Mouse (Mus musculus) MEL (cell line): ENCODE data around the gene Colq. TPM values are rescaled to one million over a fixed set of nuclear protein-coding genes. Genes with fewer than 3 reads are reported as not detected.

Experiments used
- DNase-seq: peaks from one replicate; pipeline ENCODE4 v3.0.0; 2011; ENCODE audit warnings: low read depth, low spot score
- H3K27ac ChIP-seq: 2 replicates; pipeline ENCODE4 v1.5.1; 2012; ENCODE audit warnings: low read depth, mild to moderate bottlenecking, control low read depth, low read length, moderate library complexity; ENCODE audit not compliant: control insufficient read depth
- H3K27me3 ChIP-seq, 2 experiments: fragments of 150-350 bp in 1 of 2; sonication (generic) in 1 of 2; 2 replicates each; pipeline ENCODE4 v1.6.1; 2012; ENCODE audit warnings: low read length in 2 of 2, mild to moderate bottlenecking in 2 of 2, improper control_type of control experiment in 1 of 2, moderate library complexity in 1 of 2; ENCODE audit not compliant: insufficient read depth in 2 of 2, control insufficient read depth in 1 of 2
- H3K36me3 ChIP-seq, 2 experiments: 2 replicates each; pipeline ENCODE4 v1.6.1; 2012 to 2014; ENCODE audit warnings: low read length in 2 of 2, improper control_type of control experiment in 1 of 2, inconsistent platforms in 1 of 2, mild to moderate bottlenecking in 1 of 2; ENCODE audit not compliant: insufficient read depth in 2 of 2, control insufficient read depth in 1 of 2
- H3K4me1 ChIP-seq, 2 experiments: fragments of 150-350 bp in 1 of 2; sonication (generic) in 1 of 2; 2 replicates each; pipeline ENCODE4 v1.6.1; 2012; ENCODE audit warnings: low read length in 2 of 2, improper control_type of control experiment in 1 of 2, mild to moderate bottlenecking in 1 of 2; ENCODE audit not compliant: insufficient read depth in 2 of 2, control insufficient read depth in 1 of 2
- H3K4me3 ChIP-seq, 2 experiments: fragments of 150-350 bp in 1 of 2; sonication (generic) in 1 of 2; 2 replicates each; pipeline ENCODE4 v1.5.1; 2012; ENCODE audit warnings: low read depth in 2 of 2, low read length in 2 of 2, mild to moderate bottlenecking in 2 of 2, moderate library complexity in 2 of 2, control low read depth in 1 of 2, improper control_type of control experiment in 1 of 2; ENCODE audit not compliant: control insufficient read depth in 1 of 2, insufficient read depth in 1 of 2
- H3K79me2 ChIP-seq: 2 replicates; pipeline ENCODE4 v1.6.1; 2012; ENCODE audit warnings: mild to moderate bottlenecking, low read length, moderate library complexity; ENCODE audit not compliant: control insufficient read depth, poor library complexity, insufficient read depth
- H3K9ac ChIP-seq: 2 replicates; pipeline ENCODE4 v1.6.1; 2012; ENCODE audit warnings: low read depth, mild to moderate bottlenecking, control low read depth, low read length, moderate library complexity; ENCODE audit not compliant: control insufficient read depth, poor library complexity, severe bottlenecking
- H3K9me3 ChIP-seq: fragments of 150-350 bp; sonication (generic); replicated peaks from 2 replicates; pipeline ENCODE4 v1.6.1; 2012; ENCODE audit warnings: mild to moderate bottlenecking, low read length, improper control_type of control experiment, moderate library complexity; ENCODE audit not compliant: insufficient read depth
- BHLHE40 ChIP-seq: IDR thresholded peaks from 2 replicates; pipeline ENCODE4 v1.6.1; 2012; ENCODE audit warnings: low read depth, mild to moderate bottlenecking, inconsistent platforms, low read length, improper control_type of control experiment, borderline replicate concordance
- CHD1 ChIP-seq: IDR thresholded peaks from 2 replicates; pipeline ENCODE4 v1.6.1; 2012; ENCODE audit warnings: low read depth, mild to moderate bottlenecking, inconsistent platforms, low read length, improper control_type of control experiment
- CHD2 ChIP-seq: IDR thresholded peaks from 2 replicates; pipeline ENCODE4 v1.6.1; 2011; ENCODE audit warnings: low read length, improper control_type of control experiment
- CTCF ChIP-seq, 3 experiments: IDR thresholded peaks in 2 of 3; conservative IDR thresholded peaks in 1 of 3; 2 replicates each; pipeline ENCODE4 v1.5.1; 2011 to 2012; ENCODE audit warnings: low read length in 3 of 3, low read depth in 2 of 3, mild to moderate bottlenecking in 2 of 3, improper control_type of control experiment in 1 of 3, inconsistent platforms in 1 of 3, mixed read lengths in 1 of 3, moderate library complexity in 1 of 3; ENCODE audit not compliant: control insufficient read depth in 1 of 3, insufficient read depth in 1 of 3, poor library complexity in 1 of 3, severe bottlenecking in 1 of 3
- E2F4 ChIP-seq: IDR thresholded peaks from 2 replicates; pipeline ENCODE4 v1.6.1; 2011; ENCODE audit warnings: low read depth, low read length, improper control_type of control experiment, borderline replicate concordance
- ELF1 ChIP-seq: IDR thresholded peaks from 2 replicates; pipeline ENCODE4 v1.6.1; 2014; ENCODE audit warnings: low read depth, mild to moderate bottlenecking, inconsistent platforms, low read length, improper control_type of control experiment, moderate library complexity
- EP300 ChIP-seq, 2 experiments: IDR thresholded peaks; 2 replicates each; pipeline ENCODE4 v1.6.1; 2011; ENCODE audit warnings: improper control_type of control experiment in 2 of 2, low read length in 2 of 2, low read depth in 1 of 2, mild to moderate bottlenecking in 1 of 2
- ETS1 ChIP-seq: IDR thresholded peaks from 2 replicates; pipeline ENCODE4 v1.6.1; 2012; ENCODE audit warnings: low read depth, mild to moderate bottlenecking, inconsistent platforms, low read length, improper control_type of control experiment, moderate library complexity
- GABPA ChIP-seq: IDR thresholded peaks from 2 replicates; pipeline ENCODE4 v1.6.1; 2012; ENCODE audit warnings: low read depth, mild to moderate bottlenecking, inconsistent platforms, low read length, improper control_type of control experiment, moderate library complexity
- GATA1 ChIP-seq: IDR thresholded peaks from 2 replicates; pipeline ENCODE4 v1.6.1; 2011; ENCODE audit warnings: low read depth, low read length, improper control_type of control experiment
- HCFC1 ChIP-seq: IDR thresholded peaks from 2 replicates; pipeline ENCODE4 v1.6.1; 2012; ENCODE audit warnings: low read depth, mild to moderate bottlenecking, inconsistent platforms, low read length, improper control_type of control experiment, moderate library complexity
- JUND ChIP-seq: IDR thresholded peaks from 2 replicates; pipeline ENCODE4 v1.6.1; 2011; ENCODE audit warnings: low read depth, mild to moderate bottlenecking, improper control_type of control experiment, low read length
- KAT2A ChIP-seq: conservative IDR thresholded peaks from 2 replicates; pipeline ENCODE4 v1.6.1; 2012; ENCODE audit warnings: low read depth, low read length, improper control_type of control experiment, inconsistent platforms
- MAFK ChIP-seq: IDR thresholded peaks from 2 replicates; pipeline ENCODE4 v1.6.1; 2011; ENCODE audit warnings: low read depth, mild to moderate bottlenecking, low read length, improper control_type of control experiment, borderline replicate concordance
- MAX ChIP-seq: IDR thresholded peaks from 2 replicates; pipeline ENCODE4 v1.6.1; 2011; ENCODE audit warnings: low read length, improper control_type of control experiment
- MAZ ChIP-seq: IDR thresholded peaks from 2 replicates; pipeline ENCODE4 v1.6.1; 2012; ENCODE audit warnings: low read depth, mild to moderate bottlenecking, inconsistent platforms, low read length, improper control_type of control experiment
- MXI1 ChIP-seq: IDR thresholded peaks from 2 replicates; pipeline ENCODE4 v1.6.1; 2011; ENCODE audit warnings: mild to moderate bottlenecking, low read depth, low read length, improper control_type of control experiment
- MYB ChIP-seq: IDR thresholded peaks from 2 replicates; pipeline ENCODE4 v1.6.1; 2011; ENCODE audit warnings: mild to moderate bottlenecking, low read depth, low read length, improper control_type of control experiment
- MYC ChIP-seq: IDR thresholded peaks from 2 replicates; pipeline ENCODE4 v1.6.1; 2011; ENCODE audit warnings: low read depth, mild to moderate bottlenecking, low read length, improper control_type of control experiment, moderate library complexity
- NELFE ChIP-seq: IDR thresholded peaks from 2 replicates; pipeline ENCODE4 v1.6.1; 2011; ENCODE audit warnings: low read depth, low read length, improper control_type of control experiment
- NRF1 ChIP-seq: IDR thresholded peaks from 2 replicates; pipeline ENCODE4 v1.6.1; 2014; ENCODE audit warnings: low read depth, mild to moderate bottlenecking, inconsistent platforms, low read length, improper control_type of control experiment, moderate library complexity; ENCODE audit not compliant: poor library complexity, insufficient read depth, severe bottlenecking
- POLR2A ChIP-seq, 2 experiments: IDR thresholded peaks; 2 replicates each; pipeline ENCODE4 v1.6.1; 2011 to 2012; ENCODE audit warnings: low read length in 2 of 2, mild to moderate bottlenecking in 2 of 2, control low read depth in 1 of 2, improper control_type of control experiment in 1 of 2, low read depth in 1 of 2, moderate library complexity in 1 of 2; ENCODE audit not compliant: control insufficient read depth in 1 of 2, insufficient read depth in 1 of 2, poor library complexity in 1 of 2
- POLR2AphosphoS2 ChIP-seq: IDR thresholded peaks from 2 replicates; pipeline ENCODE4 v1.6.1; 2011; ENCODE audit warnings: low read length, improper control_type of control experiment
- POLR2AphosphoS5 ChIP-seq: IDR thresholded peaks from 2 replicates; pipeline ENCODE4 v1.6.1; 2012; ENCODE audit warnings: low read depth, borderline replicate concordance, mild to moderate bottlenecking, inconsistent platforms, low read length, moderate library complexity, mixed read lengths
- RAD21 ChIP-seq: IDR thresholded peaks from 2 replicates; pipeline ENCODE4 v1.6.1; 2011; ENCODE audit warnings: mild to moderate bottlenecking, low read depth, low read length, improper control_type of control experiment
- RCOR1 ChIP-seq: IDR thresholded peaks from 2 replicates; pipeline ENCODE4 v1.6.1; 2012; ENCODE audit warnings: low read depth, mild to moderate bottlenecking, inconsistent platforms, low read length, improper control_type of control experiment
- SIN3A ChIP-seq: IDR thresholded peaks from 2 replicates; pipeline ENCODE4 v1.6.1; 2012; ENCODE audit warnings: low read length, improper control_type of control experiment, inconsistent platforms
- SMC3 ChIP-seq: IDR thresholded peaks from 2 replicates; pipeline ENCODE4 v1.6.1; 2011; ENCODE audit warnings: low read depth, low read length, improper control_type of control experiment
- TAL1 ChIP-seq: IDR thresholded peaks from 2 replicates; pipeline ENCODE4 v1.6.1; 2012; ENCODE audit warnings: mild to moderate bottlenecking, inconsistent platforms, low read length, moderate library complexity, mixed read lengths
- TBP ChIP-seq: IDR thresholded peaks from 2 replicates; pipeline ENCODE4 v1.8.0; 2011; ENCODE audit warnings: low read depth, low read length, improper control_type of control experiment
- TCF12 ChIP-seq: IDR thresholded peaks from 2 replicates; pipeline ENCODE4 v1.6.1; 2014; ENCODE audit warnings: low read depth, mild to moderate bottlenecking, inconsistent platforms, low read length, improper control_type of control experiment, moderate library complexity
- UBTF ChIP-seq: IDR thresholded peaks from 2 replicates; pipeline ENCODE4 v1.6.1; 2012; ENCODE audit warnings: low read depth, mild to moderate bottlenecking, inconsistent platforms, low read length, improper control_type of control experiment, moderate library complexity, borderline replicate concordance; ENCODE audit not compliant: insufficient read depth
- USF1 ChIP-seq: IDR thresholded peaks from 2 replicates; pipeline ENCODE4 v1.6.1; 2014; ENCODE audit warnings: low read depth, mild to moderate bottlenecking, inconsistent platforms, low read length, improper control_type of control experiment, moderate library complexity
- USF2 ChIP-seq, 2 experiments: IDR thresholded peaks; 2 replicates each; pipeline ENCODE4 v1.6.1; 2011 to 2012; ENCODE audit warnings: improper control_type of control experiment in 2 of 2, low read length in 2 of 2, borderline replicate concordance in 1 of 2, inconsistent platforms in 1 of 2, low read depth in 1 of 2, mild to moderate bottlenecking in 1 of 2; ENCODE audit not compliant: insufficient read depth in 1 of 2
- ZC3H11A ChIP-seq: IDR thresholded peaks from 2 replicates; pipeline ENCODE4 v1.6.1; 2012; ENCODE audit warnings: low read depth, mild to moderate bottlenecking, inconsistent platforms, low read length, improper control_type of control experiment
- ZKSCAN1 ChIP-seq: IDR thresholded peaks from 2 replicates; pipeline ENCODE4 v1.6.1; 2012; ENCODE audit warnings: low read depth, mild to moderate bottlenecking, inconsistent platforms, low read length, improper control_type of control experiment, moderate library complexity
- ZMIZ1 ChIP-seq: IDR thresholded peaks from 2 replicates; pipeline ENCODE4 v1.6.1; 2012; ENCODE audit warnings: low read depth, mild to moderate bottlenecking, inconsistent platforms, low read length, improper control_type of control experiment, moderate library complexity
- ZNF384 ChIP-seq: IDR thresholded peaks from 2 replicates; pipeline ENCODE4 v1.6.1; 2012; ENCODE audit warnings: low read depth, mild to moderate bottlenecking, inconsistent platforms, low read length, improper control_type of control experiment
- polyA plus RNA-seq, 2 experiments: library from polyadenylated mRNA; stranded (reverse) in 1 of 2; unstranded in 1 of 2; fragments of >175 nt in 1 of 2; fragments of >200 nt in 1 of 2; gene quantifications; 2 replicates each; pipeline versions ENCODE4 v1.2.1 to v1.2.4; 2012; ENCODE audit warnings: low replicate concordance in 2 of 2, low read depth in 1 of 2; ENCODE audit not compliant: insufficient read length in 2 of 2, insufficient read depth in 1 of 2, missing spikeins in 1 of 2
- total RNA-seq: library from RNA; depleted of rRNA; stranded (reverse); fragments of 300-350 nt; gene quantifications from 2 replicates; pipeline ENCODE4 v1.2.3, GENCODE M21; 2012

The Colq gene
- total and polyA plus RNA-seq, 3 experiments, result not detected

DNA sequence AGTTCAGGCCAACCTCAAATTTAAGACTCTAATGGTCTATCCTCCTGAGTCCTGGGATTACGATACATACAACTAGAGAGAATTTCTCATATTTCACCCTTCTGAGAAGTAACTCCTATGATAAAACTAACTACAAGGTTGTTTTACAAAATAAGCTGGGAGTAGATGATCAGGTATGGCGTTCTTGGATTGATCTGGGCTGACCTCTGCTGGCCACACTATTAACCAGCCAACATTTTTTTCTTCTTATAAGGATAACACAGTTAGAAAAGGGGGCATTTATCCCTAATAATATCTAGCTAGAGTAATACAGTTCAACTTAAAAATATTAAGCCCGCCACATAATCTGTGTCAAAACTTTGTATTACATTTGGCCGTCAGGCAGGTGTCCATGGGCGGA lies 13.8 kb upstream of the Colq start:
- peak; percentile 19 for DNase-seq
- Histone ChIP-seq H3K4me3 (no peak overlapping the region), H3K27ac (no peak overlapping the region), H3K79me2 (no peaks in the 10 kb centered on the region), H3K27me3 (no peaks in the 10 kb centered on the region), H3K9ac (no peak overlapping the region), H3K36me3 (peaks cover 0 to 5% of the 10 kb centered on the region in 2 experiments; a peak in 2 of 4 replicates), H3K4me1 (peaks cover 4 to 8% of the 10 kb centered on the region in 2 experiments), H3K9me3 (no peaks in the 10 kb centered on the region)
- TF ChIP-seq ETS1 (no peak), MXI1 (no peak), UBTF (no peak), ZNF384 (0 out of 2 replicates have a peak, but pooled peaks have one; percentile 39), CHD1 (no peak), CHD2 (no peak), CTCF (IDR thresholded peaks at IDR 0.05 in 2 of 3, conservative IDR thresholded peaks at IDR 0.05 in 1 of 3; ENCODE audit: control insufficient read depth in 1 of 3, insufficient read depth in 1 of 3, low read depth in 2 of 3, low read length in 3 of 3, poor library complexity in 1 of 3, severe bottlenecking in 1 of 3) (peak; percentile 9 to 48 (median 33); a peak in 4 of 6 replicates), POLR2A (IDR thresholded peaks at IDR 0.05; ENCODE audit: control insufficient read depth in 1 of 2, insufficient read depth in 1 of 2, low read depth in 1 of 2, low read length in 2 of 2, poor library complexity in 1 of 2) (no peak), USF1 (no peak), NRF1 (no peak), BHLHE40 (no peak), ZC3H11A (peak; percentile 24; the same call in 1 of the 2 replicates), KAT2A (no peak), MAX (no peak), SMC3 (peak; percentile 41), MYC (no peak), RAD21 (peak; percentile 60), TCF12 (no peak), MAFK (no peak), ELF1 (no peak), POLR2AphosphoS2 (no peak), GABPA (no peak), JUND (no peak), EP300 (IDR thresholded peaks at IDR 0.05; ENCODE audit: low read depth in 1 of 2, low read length in 2 of 2) (no peak), ZKSCAN1 (no peak), MYB (no peak), POLR2AphosphoS5 (no peak), HCFC1 (no peak), USF2 (IDR thresholded peaks at IDR 0.05; ENCODE audit: borderline replicate concordance in 1 of 2, insufficient read depth in 1 of 2, low read depth in 1 of 2, low read length in 2 of 2) (no peak), TAL1 (no peak), GATA1 (no peak), SIN3A (no peak), ZMIZ1 (no peak), TBP (no peak), MAZ (no peak), E2F4 (no peak), RCOR1 (no peak), NELFE (no peak)
